23 mouse cellular contexts compared by ENCODE assay signal in the genomic region with DNA sequence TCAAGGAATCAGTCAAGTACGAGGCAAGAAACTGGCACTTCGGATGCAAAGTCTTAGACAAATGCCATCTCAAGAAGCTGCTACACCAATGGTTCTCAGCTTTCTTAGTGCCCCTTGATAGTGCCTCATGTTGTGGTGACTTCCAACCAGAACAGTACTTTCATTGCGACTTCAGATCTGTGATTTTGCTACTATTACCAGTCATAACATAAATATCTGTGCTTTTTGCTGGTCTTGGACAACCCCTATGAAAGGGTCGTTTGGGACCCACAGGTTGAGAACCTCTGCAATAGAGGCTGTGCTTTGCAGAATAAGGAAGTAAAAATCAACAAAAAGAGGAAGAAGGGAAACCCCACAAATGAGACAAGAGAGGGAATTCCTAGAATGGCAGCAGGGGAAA. TPM values are rescaled to one million over a fixed set of nuclear protein-coding genes. Genes with fewer than 3 reads are reported as not detected.
DNase-seq lines count a peak whose midpoint lies in the region; ATAC-seq and TF ChIP-seq lines count a peak whose summit lies in the region.
"Had no signal": no experiment of that assay in that cellular context is flagged by ENCODE, and none has a peak within 500 bp of the region (broad histone marks: within the 10 kb centered on the region; RNA-seq: fewer than 3 reads in every experiment).

No protein-coding gene starts in this region.

- ATAC-seq in common myeloid progenitor, adult 5-6 weeks (replicated peaks; ENCODE audit: low read depth, poor library complexity, severe bottlenecking) = peak; percentile 87
- peak; percentile 94 for ATAC-seq in megakaryocyte, adult 5-6 weeks (ENCODE audit: poor library complexity, severe bottlenecking)
- ATAC-seq: activated CD4-positive, CD25-positive, alpha-beta regulatory T cell, adult 4 months; forebrain, embryonic 16.5 days; Patski had no signal

- H3K9ac ChIP-seq in CH12.LX (ENCODE audit: insufficient read depth, low read depth) = peak overlapping the region; percentile 48; the same call in 1 of the 2 replicates
- H3K9ac ChIP-seq: embryonic facial prominence, embryonic 13.5 days; forebrain, embryonic 12.5 days; heart, embryonic 15.5 days; hindbrain, embryonic 14.5 days had no signal

- no peaks in the 10 kb centered on the region for H3K79me2 ChIP-seq in CH12.LX (replicated peaks; ENCODE audit: control insufficient read depth, extremely low read depth, insufficient read depth, poor library complexity, severe bottlenecking)

- no peak for TF ChIP-seq CTCF in CH12.LX (conservative IDR thresholded peaks at IDR 0.05 in 1 of 2, IDR thresholded peaks at IDR 0.05 in 1 of 2; ENCODE audit: low read depth in 2 of 2, low read length in 2 of 2)

- intact Hi-C loops in left cerebral cortex, postnatal 4 days (cut with DNase I) = no loop called here

- no peak; the same call in 1 of the 2 replicates for TF ChIP-seq RAD21 in CH12.LX (IDR thresholded peaks at IDR 0.05; ENCODE audit: low read depth, low read length)

- peak; percentile 90 for TF ChIP-seq EP300 in CH12.LX (IDR thresholded peaks at IDR 0.05; ENCODE audit: low read length)

- TF ChIP-seq POLR2A in CH12.LX (IDR thresholded peaks at IDR 0.05; ENCODE audit: low read depth, low read length) = no peak

- no peaks in the 10 kb centered on the region for H3K27me3 ChIP-seq in CH12.LX (replicated peaks)
- H3K27me3 ChIP-seq in splenic B cell, adult 2 months (ENCODE audit: control insufficient read depth, insufficient read depth, low read length, poor library complexity, severe bottlenecking) = no peaks in the 10 kb centered on the region
- H3K27me3 ChIP-seq: embryonic facial prominence, embryonic 13.5 days; forebrain, embryonic 12.5 days; heart, embryonic 15.5 days; Patski had no signal

- in situ Hi-C loops in CH12.LX (cut with MboI; ENCODE audit: low pct_ligation_motif_present, low pct_unique_long_range_greater_than_20kb, low sequenced_read_pairs) = no loop called here

- DNase-seq in CH12.LX (ENCODE audit: extremely low read depth) = peak; percentile 78
- peak; percentile 55 for DNase-seq in splenic B cell, adult 2 months (ENCODE audit: low read depth, low spot score)
- DNase-seq in cerebellum, postnatal 36 days = no peak
- no peak for DNase-seq in adrenal gland, postnatal 14 days
- no peak for DNase-seq in ovary, postnatal 10 days (ENCODE audit: low spot score)
- no peak for DNase-seq in left cerebral cortex, postnatal 4 days
- DNase-seq: adrenal gland, postnatal 25 days; cerebellum, adult 2 months; cerebellum, postnatal 14 days; gastrocnemius, postnatal 10 days; heart, adult 2 months; heart, postnatal 14 days had no signal

- peaks cover 2% of the 10 kb centered on the region for H3K9me3 ChIP-seq in CH12.LX (replicated peaks; ENCODE audit: low read length)
- H3K9me3 ChIP-seq: embryonic facial prominence, embryonic 13.5 days; forebrain, embryonic 12.5 days; heart, embryonic 15.5 days; hindbrain, embryonic 10.5 days had no signal

- peaks cover 9 to 34% of the 10 kb centered on the region in 2 experiments for H3K4me1 ChIP-seq in CH12.LX (ENCODE audit: control insufficient read depth in 1 of 2, insufficient read depth in 2 of 2)
- H3K4me1 ChIP-seq: embryonic facial prominence, embryonic 13.5 days; forebrain, embryonic 12.5 days; heart, embryonic 15.5 days; hindbrain, embryonic 10.5 days had no signal

- peak overlapping the region; percentile 71; the same call in 1 of the 2 replicates for H3K4me2 ChIP-seq in CH12.LX (ENCODE audit: insufficient read depth, low read depth, poor library complexity, severe bottlenecking)
- H3K4me2 ChIP-seq: embryonic facial prominence, embryonic 13.5 days; forebrain, embryonic 12.5 days; heart, embryonic 11.5 days; heart, embryonic 15.5 days; hindbrain, embryonic 14.5 days had no signal

- dilution Hi-C loops in CH12.LX (cut with MboI; ENCODE audit: extremely low pct_ligation_motif_present, extremely low pct_unique_long_range_greater_than_20kb, low sequenced_read_pairs) = no loop called here

- H3K36me3 ChIP-seq in CH12.LX (replicated peaks in 1 of 2; ENCODE audit: control insufficient read depth in 1 of 2, insufficient read depth in 1 of 2, low read length in 1 of 2) = no peaks in the 10 kb centered on the region
- H3K36me3 ChIP-seq in splenic B cell, adult 2 months (ENCODE audit: control insufficient read depth, insufficient read depth, low read length, poor library complexity, severe bottlenecking) = no peaks in the 10 kb centered on the region
- H3K36me3 ChIP-seq: embryonic facial prominence, embryonic 13.5 days; forebrain, embryonic 12.5 days; heart, embryonic 15.5 days; hindbrain, embryonic 10.5 days had no signal

- peak overlapping the region; percentile 89 for H3K27ac ChIP-seq in CH12.LX (ENCODE audit: insufficient read depth, low read depth)
- H3K27ac ChIP-seq: embryonic facial prominence, embryonic 13.5 days; forebrain, embryonic 12.5 days; heart, adult 2 months; heart, embryonic 15.5 days; hindbrain, embryonic 10.5 days; hindbrain, embryonic 14.5 days had no signal

- H3K4me3 ChIP-seq in CH12.LX (replicated peaks in 1 of 3; ENCODE audit: low read depth in 2 of 3, low read length in 2 of 3, poor library complexity in 1 of 3) = no peak overlapping the region
- H3K4me3 ChIP-seq: embryonic facial prominence, embryonic 13.5 days; forebrain, embryonic 12.5 days; heart, adult 2 months; heart, embryonic 15.5 days; hindbrain, embryonic 10.5 days had no signal

TF ChIP-seq in CH12.LX, 34 proteins besides CTCF, POLR2A, EP300 and RAD21:
- TF ChIP-seq TBP (conservative IDR thresholded peaks at IDR 0.05; ENCODE audit: low read depth, low read length) (peak; percentile 54; the same call in 1 of the 2 replicates), MEF2A (IDR thresholded peaks at IDR 0.05; ENCODE audit: borderline replicate concordance, low read depth, low read length) (peak; percentile 79), ZKSCAN1 (IDR thresholded peaks at IDR 0.05; ENCODE audit: borderline replicate concordance, low read depth, low read length) (no peak), PAX5 (IDR thresholded peaks at IDR 0.05; ENCODE audit: low read length) (no peak), GABPA (IDR thresholded peaks at IDR 0.05; ENCODE audit: insufficient replicate concordance, low read depth, low read length) (no peak), USF2 (conservative IDR thresholded peaks at IDR 0.05; ENCODE audit: low read depth, low read length) (no peak), SMC3 (IDR thresholded peaks at IDR 0.05; ENCODE audit: low read depth, low read length) (no peak), UBTF (IDR thresholded peaks at IDR 0.05; ENCODE audit: low read depth, low read length) (no peak), BHLHE40 (IDR thresholded peaks at IDR 0.05; ENCODE audit: low read depth, low read length) (peak; percentile 66), USF1 (IDR thresholded peaks at IDR 0.05; ENCODE audit: low read depth, low read length) (no peak), ELF1 (IDR thresholded peaks at IDR 0.05; ENCODE audit: low read depth, low read length) (peak; percentile 77), MAX (IDR thresholded peaks at IDR 0.05; ENCODE audit: low read length) (peak; percentile 72), NRF1 (IDR thresholded peaks at IDR 0.05; ENCODE audit: low read depth, low read length) (no peak), NELFE (IDR thresholded peaks at IDR 0.05; ENCODE audit: low read depth, low read length) (no peak; the same call in 1 of the 2 replicates), SIN3A (IDR thresholded peaks at IDR 0.05; ENCODE audit: low read length) (peak; percentile 77), KAT2A (IDR thresholded peaks at IDR 0.05; ENCODE audit: insufficient replicate concordance, low read length) (no peak), POLR2AphosphoS2 (IDR thresholded peaks at IDR 0.05; ENCODE audit: low read depth, low read length) (no peak), ZMIZ1 (IDR thresholded peaks at IDR 0.05; ENCODE audit: low read depth, low read length) (no peak), E2F4 (IDR thresholded peaks at IDR 0.05; ENCODE audit: insufficient replicate concordance, low read depth, low read length) (no peak), CHD1 (IDR thresholded peaks at IDR 0.05; ENCODE audit: low read depth, low read length) (peak; percentile 55; the same call in 1 of the 2 replicates), IRF4 (IDR thresholded peaks at IDR 0.05; ENCODE audit: low read depth, low read length) (peak; percentile 93), ZC3H11A (IDR thresholded peaks at IDR 0.05; ENCODE audit: low read depth, low read length) (no peak), TCF12 (IDR thresholded peaks at IDR 0.05; ENCODE audit: low read depth, low read length) (peak; percentile 73), HCFC1 (IDR thresholded peaks at IDR 0.05; ENCODE audit: low read depth, low read length) (peak; percentile 47), JUND (conservative IDR thresholded peaks at IDR 0.05; ENCODE audit: low read depth, low read length) (no peak; the same call in 1 of the 2 replicates), MAFK (IDR thresholded peaks at IDR 0.05; ENCODE audit: insufficient replicate concordance, low read length) (peak; percentile 52; the same call in 1 of the 2 replicates), MXI1 (IDR thresholded peaks at IDR 0.05; ENCODE audit: low read depth, low read length) (peak; percentile 56; the same call in 1 of the 2 replicates), JUN (IDR thresholded peaks at IDR 0.05; ENCODE audit: insufficient read depth, low read depth, low read length) (no peak), ZNF384 (IDR thresholded peaks at IDR 0.05; ENCODE audit: low read depth, low read length) (no peak; the same call in 1 of the 2 replicates), MAZ (IDR thresholded peaks at IDR 0.05; ENCODE audit: low read depth, low read length) (peak; percentile 53; the same call in 1 of the 2 replicates), ETS1 (conservative IDR thresholded peaks at IDR 0.05; ENCODE audit: low read depth, low read length) (peak; percentile 78), CHD2 (IDR thresholded peaks at IDR 0.05; ENCODE audit: low read length) (peak; percentile 81), RCOR1 (conservative IDR thresholded peaks at IDR 0.05; ENCODE audit: low read depth, low read length) (peak; percentile 89), MYC (IDR thresholded peaks at IDR 0.05; ENCODE audit: low read depth, low read length) (0 out of 2 replicates have a peak, but pooled peaks have one; percentile 64)

RNA-seq across cellular contexts. Expression of gene Txlnb, which starts 7.7 kb away (rescaled TPM):
- total RNA-seq in CH12.LX (2012; rRNA removed) (2.6 and 4.9 TPM in 2 replicates), CH12.LX (2014; rRNA removed) (2.0 and 3.1 TPM in 2 replicates)
- polyA plus RNA-seq in CH12.LX (2012; ENCODE audit: insufficient read length, low read depth) = 5.1 and 5.2 TPM in 2 replicates
- 0.82 and 0.87 TPM in 2 replicates for total RNA-seq in common myeloid progenitor, adult 5-6 weeks (2017)
- total RNA-seq in megakaryocyte, adult 5-6 weeks (2015) = 0.02 and 0.30 TPM in 2 replicates
- 0.26 TPM in 1 of 2 replicates, not detected in the other for total RNA-seq in megakaryocyte, adult 5-6 weeks (2017)
- total RNA-seq in adrenal gland, postnatal 14 days (2021) = 0.86 and 1.1 TPM in 2 replicates
- under 1 TPM; 0.22 to 0.42 TPM for total RNA-seq in left cerebral cortex, postnatal 4 days (2021)

Comparison
In these comparisons a context has a peak if more than half of its experiments do, and no peak if none do; other contexts are left out.
1. DNase-seq: peak in CH12.LX (single experiment) and splenic B cell, adult 2 months (single experiment); none in cerebellum, postnatal 36 days (0 of 2), adrenal gland, postnatal 14 days (single experiment), ovary, postnatal 10 days (single experiment) and left cerebral cortex, postnatal 4 days (single experiment).